Mouse (Mus musculus): Measurements from ENCODE around the gene Tulp4. TPM values are rescaled to one million over a fixed set of nuclear protein-coding genes. Genes with fewer than 3 reads are reported as not detected.

The Tulp4 gene
- polyA plus RNA-seq, 1 experiment from 2014 or later = 70.9 TPM

GRCm38 (mm10) chr17:6102287-6102686 lies 4.0 kb upstream of the Tulp4 start:
- no peaks in the 10 kb centered on the region for H3K4me1 ChIP-seq (replicated peaks)
- H3K4me2 ChIP-seq (replicated peaks) = no peak overlapping the region
- H3K36me3 ChIP-seq = no peaks in the 10 kb centered on the region
- H3K4me3 ChIP-seq (replicated peaks) = no peak overlapping the region
- no peaks in the 10 kb centered on the region; the same call in 1 of the 2 replicates for H3K27me3 ChIP-seq (replicated peaks)
- no peak overlapping the region for H3K9ac ChIP-seq
- WGBS = 88% methylated on average over 3 of the region's 3 CpGs
- no peak overlapping the region for H3K27ac ChIP-seq
- no peaks in the 10 kb centered on the region for H3K9me3 ChIP-seq
- no peak for ATAC-seq

DNA sequence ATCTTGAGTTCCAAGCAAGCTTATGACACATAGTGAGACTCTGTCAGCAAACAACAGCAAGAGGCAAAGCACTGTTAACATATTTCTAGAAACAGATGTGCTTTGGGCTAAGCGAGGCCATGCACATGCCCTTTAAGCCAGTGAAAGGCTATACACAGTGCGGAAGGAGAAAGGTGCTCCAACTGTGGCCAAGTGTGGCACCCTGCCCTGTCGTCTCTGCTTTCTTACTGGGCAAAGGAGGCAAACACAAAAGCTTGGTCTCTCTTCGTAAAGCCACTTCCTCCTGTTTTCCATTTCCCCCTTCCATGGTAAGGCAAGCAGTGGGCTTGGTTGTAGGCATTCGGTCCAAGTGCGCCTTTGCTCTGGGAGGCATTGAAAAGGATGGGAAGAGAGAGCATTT lies 2.7 kb upstream of the Tulp4 start:
- Histone ChIP-seq H3K27me3 (replicated peaks) (no peaks in the 10 kb centered on the region; the same call in 1 of the 2 replicates), H3K4me2 (replicated peaks) (no peak overlapping the region), H3K27ac (no peak overlapping the region), H3K4me1 (replicated peaks) (peaks cover 3% of the 10 kb centered on the region; the same call in 1 of the 2 replicates), H3K9me3 (no peaks in the 10 kb centered on the region), H3K4me3 (replicated peaks) (no peak overlapping the region), H3K9ac (no peak overlapping the region), H3K36me3 (no peaks in the 10 kb centered on the region)
- ATAC-seq = no peak
- WGBS = 84% methylated on average over 6 of the region's 6 CpGs

DNA sequence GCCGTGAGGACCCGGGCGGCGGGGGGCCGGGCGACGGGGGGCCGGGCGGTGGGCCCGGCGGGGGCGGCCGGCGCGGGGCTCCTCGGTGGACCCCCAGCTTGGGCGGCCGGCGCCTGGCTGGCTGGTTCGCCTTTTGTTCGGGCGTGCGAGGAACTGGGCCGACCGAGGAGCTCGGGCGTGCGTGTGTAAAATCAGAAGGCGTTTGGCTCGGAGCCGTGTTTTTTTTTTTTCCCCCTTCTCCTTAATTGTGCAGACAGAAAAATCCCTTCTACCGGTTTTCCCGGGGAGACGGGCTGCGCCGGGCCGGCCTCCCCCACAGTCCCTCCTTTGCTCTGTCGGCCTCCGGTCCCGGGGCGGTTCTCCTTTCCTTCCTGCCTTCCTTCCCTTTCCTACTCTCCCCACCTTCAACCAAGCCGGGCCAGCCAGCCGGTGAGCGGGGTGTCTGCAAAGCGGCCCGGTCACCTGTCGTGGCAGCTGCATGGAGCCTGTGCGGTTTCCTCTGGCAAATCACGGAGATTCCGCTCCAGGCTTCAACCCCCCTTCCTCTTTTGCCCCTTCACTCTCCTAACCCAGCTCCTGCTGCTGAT lies 871 bp downstream of the Tulp4 start:
- peak overlapping the region; percentile 55 for H3K4me2 ChIP-seq (replicated peaks)
- peak overlapping the region; percentile 96 for H3K27ac ChIP-seq
- H3K27me3 ChIP-seq (replicated peaks) = no peaks in the 10 kb centered on the region; the same call in 1 of the 2 replicates
- no peaks in the 10 kb centered on the region for H3K9me3 ChIP-seq
- H3K4me3 ChIP-seq (replicated peaks) = peak overlapping the region; percentile 94
- peak overlapping the region; percentile 94 for H3K9ac ChIP-seq
- peaks cover 8% of the 10 kb centered on the region; the same call in 1 of the 2 replicates for H3K4me1 ChIP-seq (replicated peaks)
- no peaks in the 10 kb centered on the region for H3K36me3 ChIP-seq
- under 1% methylated on average over 49 of the region's 50 CpGs for WGBS
- ATAC-seq = peak; percentile 23

GRCm38 (mm10) chr17:6108175-6108574 lies 1.9 kb downstream of the Tulp4 start:
- H3K9ac ChIP-seq = peak overlapping the region; percentile 94; the same call in 1 of the 2 replicates
- WGBS = 62% methylated on average over 7 of the region's 7 CpGs
- peaks cover 8% of the 10 kb centered on the region; the same call in 1 of the 2 replicates for H3K4me1 ChIP-seq (replicated peaks)
- H3K4me3 ChIP-seq (replicated peaks) = peak overlapping the region; percentile 94
- H3K27me3 ChIP-seq (replicated peaks) = no peaks in the 10 kb centered on the region; the same call in 1 of the 2 replicates
- no peak overlapping the region for H3K27ac ChIP-seq
- H3K9me3 ChIP-seq = no peaks in the 10 kb centered on the region
- no peak for ATAC-seq
- peak overlapping the region; percentile 55 for H3K4me2 ChIP-seq (replicated peaks)
- H3K36me3 ChIP-seq = no peaks in the 10 kb centered on the region

DNA sequence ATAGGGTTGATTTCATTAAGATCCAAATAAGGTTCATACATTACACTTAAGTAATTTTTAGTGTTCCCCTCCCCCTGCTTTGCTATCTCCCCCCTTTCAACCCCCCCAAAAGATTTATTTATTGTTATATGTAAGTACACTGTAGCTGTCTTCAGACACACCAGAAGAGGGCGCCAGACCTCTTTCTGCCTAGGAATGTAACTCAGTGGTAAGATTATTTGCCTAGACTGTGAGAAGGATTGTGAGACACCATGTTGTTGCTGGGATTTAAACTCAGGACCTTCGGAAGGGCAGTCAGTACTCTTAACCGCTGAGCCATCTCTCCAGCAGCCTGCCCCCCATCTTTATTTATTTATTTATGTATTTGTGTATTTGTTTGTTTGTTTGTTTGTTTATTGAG lies 4.7 kb downstream of the Tulp4 start:
- Histone ChIP-seq H3K9ac (no peak overlapping the region), H3K4me1 (replicated peaks) (peaks cover 8% of the 10 kb centered on the region; the same call in 1 of the 2 replicates), H3K36me3 (no peaks in the 10 kb centered on the region), H3K9me3 (no peaks in the 10 kb centered on the region), H3K27ac (no peak overlapping the region), H3K4me3 (replicated peaks) (no peak overlapping the region), H3K27me3 (replicated peaks) (no peaks in the 10 kb centered on the region), H3K4me2 (replicated peaks) (no peak overlapping the region)
- ATAC-seq = no peak
- WGBS = 76% methylated on average over 3 of the region's 3 CpGs

DNA sequence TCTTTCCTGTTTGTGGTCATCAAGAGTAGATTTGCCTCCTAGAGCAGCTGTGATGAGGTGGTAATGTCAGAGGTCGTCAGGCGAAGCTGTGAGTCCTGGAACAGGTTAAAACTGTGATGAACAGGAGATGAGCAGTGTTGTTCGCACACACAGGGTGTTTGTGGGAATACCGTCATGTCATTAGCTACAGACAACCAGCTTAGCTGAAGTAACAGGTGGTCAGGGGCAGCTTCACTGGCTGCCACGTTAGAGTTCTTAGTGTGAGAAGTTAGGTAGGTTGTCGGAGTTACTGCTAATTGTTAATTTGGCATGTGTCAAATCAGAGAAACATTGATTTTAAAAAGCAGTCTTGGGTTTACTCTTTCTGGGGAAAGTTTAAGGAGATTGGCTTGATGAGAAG lies 7.4 kb downstream of the Tulp4 start:
- H3K27me3 ChIP-seq (replicated peaks) = no peaks in the 10 kb centered on the region
- no peaks in the 10 kb centered on the region for H3K36me3 ChIP-seq
- peaks cover 11% of the 10 kb centered on the region; the same call in 1 of the 2 replicates for H3K4me1 ChIP-seq (replicated peaks)
- H3K27ac ChIP-seq = no peak overlapping the region
- no peak overlapping the region for H3K4me3 ChIP-seq (replicated peaks)
- WGBS = 86% methylated on average over 6 of the region's 6 CpGs
- H3K9ac ChIP-seq = no peak overlapping the region
- no peak for ATAC-seq
- H3K9me3 ChIP-seq = no peaks in the 10 kb centered on the region
- H3K4me2 ChIP-seq (replicated peaks) = no peak overlapping the region

- H3K4me2 ChIP-seq (replicated peaks) = no peak overlapping the region
- H3K27ac ChIP-seq = no peak overlapping the region
- H3K4me3 ChIP-seq (replicated peaks) = no peak overlapping the region
- H3K4me1 ChIP-seq (replicated peaks) = peaks cover 6% of the 10 kb centered on the region; the same call in 1 of the 2 replicates
- no peaks in the 10 kb centered on the region for H3K36me3 ChIP-seq
- ATAC-seq = peak; percentile 49
- H3K27me3 ChIP-seq (replicated peaks) = no peaks in the 10 kb centered on the region
- no peak overlapping the region for H3K9ac ChIP-seq
- WGBS = 87% methylated on average over 9 of the region's 9 CpGs
- no peaks in the 10 kb centered on the region for H3K9me3 ChIP-seq
Measured at GRCm38 (mm10) chr17:6115085-6115484, 8.8 kb downstream of the Tulp4 start.

GRCm38 (mm10) chr17:6117148-6117725 lies 11.0 kb downstream of the Tulp4 start:
- 66% methylated on average over 4 of the region's 4 CpGs for WGBS
- no peak overlapping the region for H3K4me3 ChIP-seq (replicated peaks)
- H3K4me2 ChIP-seq (replicated peaks) = no peak overlapping the region
- H3K4me1 ChIP-seq (replicated peaks) = peaks cover 6% of the 10 kb centered on the region; the same call in 1 of the 2 replicates
- no peaks in the 10 kb centered on the region for H3K27me3 ChIP-seq (replicated peaks)
- 0 out of 2 replicates have a peak overlapping the region, but pooled peaks have one; percentile 10 for H3K27ac ChIP-seq
- ATAC-seq = 0 out of 2 replicates have a peak, but pooled peaks have one; percentile 45
- H3K9me3 ChIP-seq = no peaks in the 10 kb centered on the region
- peaks cover 4% of the 10 kb centered on the region for H3K36me3 ChIP-seq
- no peak overlapping the region for H3K9ac ChIP-seq

GRCm38 (mm10) chr17:6117917-6118316 lies 11.7 kb downstream of the Tulp4 start:
- Histone ChIP-seq H3K4me2 (replicated peaks) (no peak overlapping the region), H3K4me1 (replicated peaks) (peaks cover 6% of the 10 kb centered on the region; the same call in 1 of the 2 replicates), H3K36me3 (peaks cover 8% of the 10 kb centered on the region), H3K9ac (no peak overlapping the region), H3K4me3 (replicated peaks) (no peak overlapping the region), H3K27me3 (replicated peaks) (no peaks in the 10 kb centered on the region), H3K27ac (no peak overlapping the region), H3K9me3 (no peaks in the 10 kb centered on the region)
- no peak for ATAC-seq
- 77% methylated on average over 3 of the region's 3 CpGs for WGBS

DNA sequence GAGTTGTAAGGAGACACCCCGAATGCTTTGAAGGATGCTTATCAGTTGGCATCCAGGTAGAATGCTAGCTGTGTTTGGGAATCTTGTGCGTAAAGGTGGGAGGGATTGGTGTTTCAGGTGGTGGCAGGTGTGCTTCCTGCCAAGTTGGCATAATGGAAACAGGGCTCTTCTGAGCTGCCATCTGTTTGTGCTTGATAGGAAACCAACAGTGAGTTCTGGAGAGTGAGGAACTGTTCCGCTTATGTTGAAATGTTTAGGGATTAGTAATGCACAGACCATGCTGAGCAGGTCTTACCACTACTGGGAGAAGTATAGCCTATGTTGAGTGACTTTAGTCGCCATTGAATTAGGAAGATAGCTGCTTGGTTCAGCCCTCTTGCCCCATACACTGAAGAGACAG lies 12.6 kb downstream of the Tulp4 start:
- WGBS = 85% methylated on average over 4 of the region's 4 CpGs
- Histone ChIP-seq H3K36me3 (peaks cover 16% of the 10 kb centered on the region), H3K4me2 (replicated peaks) (no peak overlapping the region), H3K4me1 (replicated peaks) (peaks cover 6% of the 10 kb centered on the region; the same call in 1 of the 2 replicates), H3K27ac (no peak overlapping the region), H3K9me3 (no peaks in the 10 kb centered on the region), H3K4me3 (replicated peaks) (no peak overlapping the region), H3K27me3 (replicated peaks) (no peaks in the 10 kb centered on the region), H3K9ac (no peak overlapping the region)
- no peak for ATAC-seq

DNA sequence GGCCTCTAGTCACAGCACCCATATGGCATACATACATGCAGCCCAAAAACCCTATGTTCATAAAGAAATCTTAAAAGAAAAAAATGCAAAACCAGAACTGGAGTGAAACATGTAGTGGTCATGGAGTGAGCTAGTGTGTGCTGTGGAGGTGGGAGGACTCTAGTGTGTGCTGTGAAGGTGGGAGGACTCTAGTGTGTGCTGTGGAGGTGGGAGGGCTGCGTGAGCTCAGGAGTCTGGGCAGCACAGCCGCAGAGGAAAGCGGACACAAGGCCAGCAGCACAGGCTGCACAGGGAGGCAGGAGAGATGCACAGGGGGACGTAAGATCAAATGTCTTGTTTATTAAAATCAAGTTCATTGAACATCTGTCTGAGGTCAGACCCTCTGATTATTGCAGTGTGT lies 17.5 kb downstream of the Tulp4 start:
- no peak overlapping the region for H3K4me3 ChIP-seq (replicated peaks)
- H3K36me3 ChIP-seq = peaks cover 16% of the 10 kb centered on the region
- H3K27me3 ChIP-seq (replicated peaks) = no peaks in the 10 kb centered on the region
- no peaks in the 10 kb centered on the region for H3K9me3 ChIP-seq
- no peak for ATAC-seq
- no peak overlapping the region for H3K27ac ChIP-seq
- no peak overlapping the region for H3K4me2 ChIP-seq (replicated peaks)
- no peaks in the 10 kb centered on the region for H3K4me1 ChIP-seq (replicated peaks)
- H3K9ac ChIP-seq = no peak overlapping the region
- WGBS = 88% methylated on average over 4 of the region's 4 CpGs

GRCm38 (mm10) chr17:6125441-6125840 lies 19.2 kb downstream of the Tulp4 start:
- ATAC-seq = no peak
- H3K27me3 ChIP-seq (replicated peaks) = no peaks in the 10 kb centered on the region
- no peak overlapping the region for H3K4me2 ChIP-seq (replicated peaks)
- H3K36me3 ChIP-seq = peaks cover 16% of the 10 kb centered on the region
- no peaks in the 10 kb centered on the region for H3K4me1 ChIP-seq (replicated peaks)
- no peaks in the 10 kb centered on the region for H3K9me3 ChIP-seq
- H3K4me3 ChIP-seq (replicated peaks) = no peak overlapping the region
- no peak overlapping the region for H3K27ac ChIP-seq
- 93% methylated on average over 3 of the region's 3 CpGs for WGBS
- no peak overlapping the region for H3K9ac ChIP-seq

DNA sequence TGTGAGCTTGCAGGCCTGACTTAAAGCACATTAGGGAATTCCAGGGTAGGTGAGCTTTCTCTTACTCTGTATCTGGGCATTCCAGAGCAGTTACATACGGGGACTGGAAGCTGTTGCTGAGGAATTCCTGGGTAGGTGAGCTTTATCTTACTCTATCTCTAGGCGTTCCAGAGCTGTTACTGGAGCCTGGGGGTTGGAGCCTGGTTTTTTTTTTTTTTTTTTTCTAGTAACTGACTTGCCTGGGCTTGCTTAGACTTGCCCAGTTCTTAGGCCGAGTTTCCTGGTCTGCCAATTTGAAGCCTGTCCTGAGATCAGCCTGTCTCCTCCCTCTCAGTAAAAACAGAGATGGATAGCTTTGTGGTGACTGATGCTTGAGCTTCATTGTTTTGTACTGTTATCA lies 21.8 kb downstream of the Tulp4 start:
- Histone ChIP-seq H3K4me3 (replicated peaks) (no peak overlapping the region), H3K4me1 (replicated peaks) (no peaks in the 10 kb centered on the region), H3K9ac (no peak overlapping the region), H3K27ac (no peak overlapping the region), H3K4me2 (replicated peaks) (no peak overlapping the region), H3K27me3 (replicated peaks) (no peaks in the 10 kb centered on the region), H3K36me3 (peaks cover 8% of the 10 kb centered on the region; the same call in 1 of the 2 replicates), H3K9me3 (no peaks in the 10 kb centered on the region)
- 39% methylated on average over 3 of the region's 3 CpGs for WGBS
- ATAC-seq = no peak
